Mouse (Mus musculus): Measurements from ENCODE around the gene Lifr.

DNA sequence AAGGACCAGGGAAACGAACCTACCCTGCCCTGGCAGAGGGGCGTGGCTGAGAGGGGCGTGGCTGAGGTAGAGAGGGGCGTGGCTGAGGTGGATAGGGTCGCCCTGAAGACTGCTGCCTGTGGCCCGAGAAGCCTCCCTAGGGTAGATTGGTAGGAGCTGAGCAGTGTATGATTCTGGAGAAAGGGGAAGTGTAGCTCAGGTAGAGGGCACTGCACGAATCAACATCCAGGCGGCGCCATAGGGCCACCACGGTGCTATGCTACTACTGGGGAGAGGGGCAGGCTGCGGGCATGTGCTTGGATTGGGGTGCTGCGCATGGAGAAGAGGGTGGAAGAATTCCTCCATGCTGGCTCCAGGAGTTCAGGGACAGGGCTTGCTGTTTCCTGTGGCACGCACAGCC, 42.3 kb downstream of the Lifr start:
- TF ChIP-seq MYOG (IDR thresholded peaks at IDR 0.05; ENCODE audit: control insufficient read depth in 1 of 3, insufficient read depth in 1 of 3, insufficient read length in 2 of 3, low read depth in 2 of 3) (no peak), POLR2A (IDR thresholded peaks at IDR 0.05; ENCODE audit: insufficient read length, low read depth) (no peak), USF1 (IDR thresholded peaks at IDR 0.05; ENCODE audit: low read depth) (no peak), TCF12 (IDR thresholded peaks at IDR 0.05; ENCODE audit: insufficient read depth, poor library complexity, severe bottlenecking) (no peak), MAX (IDR thresholded peaks at IDR 0.05; ENCODE audit: low read depth) (no peak), REST (IDR thresholded peaks at IDR 0.05; ENCODE audit: insufficient read depth, insufficient read length) (no peak)

Data from myocyte (in vitro differentiated cells).